Mouse (Mus musculus): Measurements from ENCODE around the gene Brip1. TPM values are rescaled to one million over a fixed set of nuclear protein-coding genes. Genes with fewer than 3 reads are reported as not detected.

Brip1 gene
- polyA plus RNA-seq, 1 experiment = 3.0 TPM

DNA sequence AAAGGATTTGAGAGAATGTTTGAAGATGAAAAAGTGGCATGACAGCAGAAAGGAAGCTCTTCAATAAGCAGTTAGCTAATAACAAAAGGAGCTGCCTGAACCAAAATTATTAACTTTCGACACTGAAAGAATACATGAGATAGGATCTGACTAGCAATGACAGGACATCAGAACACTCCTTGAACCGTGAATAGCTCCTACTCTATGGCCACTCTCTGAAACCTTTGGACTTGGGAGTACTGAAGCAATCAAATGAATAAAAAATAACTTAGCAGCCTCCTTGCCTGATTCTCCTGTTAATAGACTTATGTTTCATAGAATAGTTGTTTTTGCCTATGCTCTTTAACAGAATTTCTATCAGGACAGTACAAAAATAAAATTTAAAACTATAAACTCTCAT is 40.7 kb downstream of the Brip1 start:
- H3ac ChIP-seq (ENCODE audit: control insufficient read depth, insufficient read length, low read depth) = no peak overlapping the region
- H3K79me3 ChIP-seq (ENCODE audit: low read depth) = no peaks in the 10 kb centered on the region
- no peak overlapping the region for H3K4me3 ChIP-seq (ENCODE audit: insufficient read depth, poor library complexity, severe bottlenecking)
- no peak for TF ChIP-seq CTCF (IDR thresholded peaks at IDR 0.05; ENCODE audit: control insufficient read depth, insufficient read depth, insufficient read length)
- TF ChIP-seq USF1 (IDR thresholded peaks at IDR 0.05; ENCODE audit: low read depth) = no peak
- no peak for TF ChIP-seq CEBPB (IDR thresholded peaks at IDR 0.05; ENCODE audit: low read depth)
- no peak for TF ChIP-seq MYOG (IDR thresholded peaks at IDR 0.05; ENCODE audit: control insufficient read depth, extremely low read depth, insufficient read length)
- H3K27me3 ChIP-seq (ENCODE audit: control insufficient read depth, insufficient read depth, insufficient read length) = no peaks in the 10 kb centered on the region
- peaks cover 9% of the 10 kb centered on the region for H3K36me3 ChIP-seq (ENCODE audit: control insufficient read depth, insufficient read depth)
- no peaks in the 10 kb centered on the region for H3K79me2 ChIP-seq (ENCODE audit: control insufficient read depth, insufficient read depth)

DNA sequence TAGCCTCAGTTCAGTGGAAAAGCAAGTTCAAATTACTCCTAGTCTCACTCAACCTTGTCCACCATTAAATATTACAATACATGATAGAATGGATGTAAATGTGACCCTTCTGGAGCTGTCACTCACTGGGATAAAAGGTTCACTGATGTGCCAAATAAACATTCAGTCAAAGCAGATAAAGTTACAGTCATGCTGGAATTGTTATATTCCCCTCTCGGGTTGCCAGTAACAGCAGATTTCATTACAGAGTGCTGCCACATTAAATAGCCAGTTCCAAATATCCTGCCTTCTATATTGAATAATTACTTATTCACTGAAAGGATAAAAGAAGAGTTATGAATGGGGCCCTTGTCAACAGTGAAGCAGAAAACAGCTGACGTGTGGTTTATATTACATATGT is 42.0 kb downstream of the Brip1 start:
- no peaks in the 10 kb centered on the region for H3K27me3 ChIP-seq (ENCODE audit: control insufficient read depth, insufficient read depth, insufficient read length)
- no peaks in the 10 kb centered on the region for H3K79me2 ChIP-seq (ENCODE audit: control insufficient read depth, insufficient read depth)
- TF ChIP-seq CTCF (IDR thresholded peaks at IDR 0.05; ENCODE audit: control insufficient read depth, insufficient read depth, insufficient read length) (no peak), MYOD1 (IDR thresholded peaks at IDR 0.05; ENCODE audit: control insufficient read depth, insufficient read length, low read depth) (no peak), MAX (IDR thresholded peaks at IDR 0.05) (no peak), FOSL1 (IDR thresholded peaks at IDR 0.05; ENCODE audit: insufficient read depth, low read length, poor library complexity, severe bottlenecking) (no peak), MYOG (IDR thresholded peaks at IDR 0.05; ENCODE audit: control insufficient read depth, extremely low read depth, insufficient read length) (no peak), CEBPB (IDR thresholded peaks at IDR 0.05; ENCODE audit: low read depth) (no peak), USF1 (IDR thresholded peaks at IDR 0.05; ENCODE audit: low read depth) (no peak)
- no peak overlapping the region for H3ac ChIP-seq (ENCODE audit: control insufficient read depth, insufficient read length, low read depth)
- H3K36me3 ChIP-seq (ENCODE audit: control insufficient read depth, insufficient read depth) = peaks cover 17% of the 10 kb centered on the region
- H3K4me3 ChIP-seq (ENCODE audit: insufficient read depth, poor library complexity, severe bottlenecking) = no peak overlapping the region
- H3K79me3 ChIP-seq (ENCODE audit: low read depth) = no peaks in the 10 kb centered on the region

DNA sequence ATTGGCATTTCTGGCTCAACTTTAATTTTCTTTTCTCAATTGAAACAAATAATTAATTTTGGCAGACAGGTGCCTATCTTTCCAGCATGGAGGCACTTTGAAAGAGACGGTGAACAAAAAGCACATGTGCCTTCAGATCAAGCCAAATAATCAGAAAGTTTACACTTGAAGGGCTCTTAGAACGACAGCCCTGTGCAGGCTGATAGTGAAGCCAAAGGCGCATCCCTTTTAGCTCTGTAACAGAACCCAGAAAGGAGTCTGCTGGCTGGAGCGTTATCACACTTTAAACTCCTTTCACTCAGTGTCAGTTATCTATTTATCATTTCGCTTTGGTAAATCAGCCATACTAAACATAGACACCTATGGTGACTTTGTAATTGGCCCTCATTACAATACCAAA is 45.4 kb downstream of the Brip1 start:
- H3K79me2 ChIP-seq (ENCODE audit: control insufficient read depth, insufficient read depth) = no peaks in the 10 kb centered on the region
- no peak overlapping the region for H3ac ChIP-seq (ENCODE audit: control insufficient read depth, insufficient read length, low read depth)
- TF ChIP-seq CTCF (IDR thresholded peaks at IDR 0.05; ENCODE audit: control insufficient read depth, insufficient read depth, insufficient read length) (no peak), MAX (IDR thresholded peaks at IDR 0.05) (no peak), FOSL1 (IDR thresholded peaks at IDR 0.05; ENCODE audit: insufficient read depth, low read length, poor library complexity, severe bottlenecking) (no peak), MYOD1 (IDR thresholded peaks at IDR 0.05; ENCODE audit: control insufficient read depth, insufficient read length, low read depth) (no peak), MYOG (IDR thresholded peaks at IDR 0.05; ENCODE audit: control insufficient read depth, extremely low read depth, insufficient read length) (no peak), CEBPB (IDR thresholded peaks at IDR 0.05; ENCODE audit: low read depth) (no peak), USF1 (IDR thresholded peaks at IDR 0.05; ENCODE audit: low read depth) (no peak)
- no peaks in the 10 kb centered on the region for H3K79me3 ChIP-seq (ENCODE audit: low read depth)
- H3K4me3 ChIP-seq (ENCODE audit: insufficient read depth, poor library complexity, severe bottlenecking) = no peak overlapping the region
- no peaks in the 10 kb centered on the region for H3K27me3 ChIP-seq (ENCODE audit: control insufficient read depth, insufficient read depth, insufficient read length)
- peaks cover 27% of the 10 kb centered on the region for H3K36me3 ChIP-seq (ENCODE audit: control insufficient read depth, insufficient read depth)

DNA sequence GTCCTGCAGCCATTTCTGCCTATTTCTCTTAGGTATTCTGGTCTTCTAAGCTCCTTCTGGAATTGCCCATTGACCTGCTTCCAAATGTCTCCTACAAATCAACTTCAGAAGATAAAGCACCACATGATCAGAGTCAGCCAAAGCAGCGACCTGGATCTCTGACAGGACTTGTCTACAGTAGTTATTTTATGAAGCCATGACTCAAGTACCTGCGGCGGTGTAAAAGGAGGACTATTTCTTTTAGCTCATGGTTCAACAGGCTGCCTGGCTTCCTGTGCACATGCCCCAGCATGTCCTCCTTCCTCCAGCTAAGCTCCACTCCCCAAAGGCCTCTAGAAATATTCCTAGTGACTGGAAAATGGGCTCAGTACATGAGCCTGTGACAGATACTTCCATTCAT is 69.7 kb downstream of the Brip1 start:
- Histone ChIP-seq H3K79me2 (ENCODE audit: control insufficient read depth, insufficient read depth) (no peaks in the 10 kb centered on the region), H3K27me3 (ENCODE audit: control insufficient read depth, insufficient read depth, insufficient read length) (no peaks in the 10 kb centered on the region), H3K79me3 (ENCODE audit: low read depth) (no peaks in the 10 kb centered on the region), H3ac (ENCODE audit: control insufficient read depth, insufficient read length, low read depth) (no peak overlapping the region), H3K4me3 (ENCODE audit: insufficient read depth, poor library complexity, severe bottlenecking) (no peak overlapping the region), H3K36me3 (ENCODE audit: control insufficient read depth, insufficient read depth) (peaks cover 26% of the 10 kb centered on the region)
- no peak for TF ChIP-seq MYOG (IDR thresholded peaks at IDR 0.05; ENCODE audit: control insufficient read depth, extremely low read depth, insufficient read length)
- TF ChIP-seq CEBPB (IDR thresholded peaks at IDR 0.05; ENCODE audit: low read depth) = no peak
- TF ChIP-seq FOSL1 (IDR thresholded peaks at IDR 0.05; ENCODE audit: insufficient read depth, low read length, poor library complexity, severe bottlenecking) = no peak
- TF ChIP-seq CTCF (IDR thresholded peaks at IDR 0.05; ENCODE audit: control insufficient read depth, insufficient read depth, insufficient read length) = no peak
- no peak for TF ChIP-seq USF1 (IDR thresholded peaks at IDR 0.05; ENCODE audit: low read depth)
- TF ChIP-seq MAX (IDR thresholded peaks at IDR 0.05) = no peak
- TF ChIP-seq MYOD1 (IDR thresholded peaks at IDR 0.05; ENCODE audit: control insufficient read depth, insufficient read length, low read depth) = no peak

DNA sequence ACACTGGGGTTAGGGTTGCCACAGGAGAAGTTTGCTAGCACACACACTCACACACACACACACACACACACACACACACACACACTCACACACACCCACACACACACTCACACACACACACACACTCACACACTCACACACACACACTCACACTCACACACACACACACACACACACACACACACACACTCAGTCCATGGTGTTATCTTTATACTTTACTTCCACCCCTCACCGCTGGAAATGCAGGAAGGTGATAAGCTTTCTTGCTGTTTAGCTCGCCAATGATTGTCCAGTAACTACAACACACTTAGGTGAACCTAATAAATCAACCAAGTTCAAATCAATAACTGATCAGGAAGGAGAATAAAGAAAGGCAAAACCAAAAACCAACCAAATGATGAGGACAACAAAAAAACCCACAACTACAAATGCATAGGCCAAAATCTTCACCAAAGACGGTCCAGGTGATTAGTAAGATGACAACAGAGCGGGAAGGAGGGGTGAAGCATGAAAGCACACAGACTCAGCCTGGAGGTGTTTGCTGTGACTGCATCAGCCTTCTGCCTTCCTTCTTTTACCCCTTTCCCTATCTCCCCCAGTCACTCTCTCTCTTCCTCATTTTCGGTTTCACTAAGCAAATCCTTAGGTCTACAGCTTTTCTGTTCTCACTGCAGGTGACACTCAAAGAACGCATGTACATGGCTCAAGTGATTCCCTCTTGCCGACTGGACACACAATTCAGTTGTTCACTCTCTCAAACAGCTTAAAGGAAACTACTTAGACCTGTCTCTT is 83.7 kb downstream of the Brip1 start:
- H3K79me3 ChIP-seq (ENCODE audit: low read depth) = no peaks in the 10 kb centered on the region
- no peaks in the 10 kb centered on the region for H3K36me3 ChIP-seq (ENCODE audit: control insufficient read depth, insufficient read depth)
- no peak for TF ChIP-seq CEBPB (IDR thresholded peaks at IDR 0.05; ENCODE audit: low read depth)
- no peak for TF ChIP-seq MYOD1 (IDR thresholded peaks at IDR 0.05; ENCODE audit: control insufficient read depth, insufficient read length, low read depth)
- TF ChIP-seq CTCF (IDR thresholded peaks at IDR 0.05; ENCODE audit: control insufficient read depth, insufficient read depth, insufficient read length) = no peak
- no peak for TF ChIP-seq MYOG (IDR thresholded peaks at IDR 0.05; ENCODE audit: control insufficient read depth, extremely low read depth, insufficient read length)
- TF ChIP-seq FOSL1 (IDR thresholded peaks at IDR 0.05; ENCODE audit: insufficient read depth, low read length, poor library complexity, severe bottlenecking) = no peak
- no peak for TF ChIP-seq MAX (IDR thresholded peaks at IDR 0.05)
- TF ChIP-seq USF1 (IDR thresholded peaks at IDR 0.05; ENCODE audit: low read depth) = no peak

More for the DNA sequence above, 83.7 kb downstream of the Brip1 start:
- H3K4me3 ChIP-seq (ENCODE audit: insufficient read depth, poor library complexity, severe bottlenecking) = no peak overlapping the region
- no peaks in the 10 kb centered on the region for H3K27me3 ChIP-seq (ENCODE audit: control insufficient read depth, insufficient read depth, insufficient read length)
- H3ac ChIP-seq (ENCODE audit: control insufficient read depth, insufficient read length, low read depth) = no peak overlapping the region
- H3K79me2 ChIP-seq (ENCODE audit: control insufficient read depth, insufficient read depth) = no peaks in the 10 kb centered on the region
